In genomic region chr16:36821474-36821873, GRCm38 (mm10) we compare ENCODE assay signal across 9 mouse cellular contexts. TPM values are rescaled to one million over a fixed set of nuclear protein-coding genes. Genes with fewer than 3 reads are reported as not detected.
DNase-seq lines count a peak whose midpoint lies in the region; ATAC-seq and TF ChIP-seq lines count a peak whose summit lies in the region.
"Had no signal": no experiment of that assay in that cellular context is flagged by ENCODE, and none has a peak within 500 bp of the region (broad histone marks: within the 10 kb centered on the region; RNA-seq: fewer than 3 reads in every experiment).

No protein-coding gene starts in this region.

- peaks cover 15% of the 10 kb centered on the region for H3K4me1 ChIP-seq in forebrain, embryonic 10.5 days
- H3K4me1 ChIP-seq in forebrain, embryonic 14.5 days (ENCODE audit: control insufficient read depth, insufficient read depth, low read length): no peaks in the 10 kb centered on the region
- peaks cover 2 to 4% of the 10 kb centered on the region in 2 experiments; a peak in 3 of 4 replicates for H3K4me1 ChIP-seq in ES-E14 (ENCODE audit: control insufficient read depth in 2 of 2, insufficient read depth in 2 of 2, low read length in 2 of 2, poor library complexity in 1 of 2)
- no peaks in the 10 kb centered on the region for H3K4me1 ChIP-seq in embryonic facial prominence, embryonic 15.5 days
- H3K4me1 ChIP-seq in forebrain, embryonic 12.5 days: peaks cover 5% of the 10 kb centered on the region

- H3K4me3 ChIP-seq in forebrain, embryonic 10.5 days: no peak overlapping the region
- no peak overlapping the region for H3K4me3 ChIP-seq in forebrain, embryonic 14.5 days (ENCODE audit: low read depth, low read length)
- no peak overlapping the region for H3K4me3 ChIP-seq in ES-E14 (ENCODE audit: insufficient read depth in 1 of 2, low read depth in 1 of 2, low read length in 2 of 2, poor library complexity in 1 of 2, severe bottlenecking in 1 of 2)
- H3K4me3 ChIP-seq in embryonic facial prominence, embryonic 15.5 days (replicated peaks): no peak overlapping the region
- no peak overlapping the region for H3K4me3 ChIP-seq in forebrain, embryonic 12.5 days (replicated peaks)

- peak overlapping the region; percentile 44; the same call in 1 of the 2 replicates for H3K27ac ChIP-seq in forebrain, embryonic 10.5 days
- H3K27ac ChIP-seq in forebrain, embryonic 14.5 days (ENCODE audit: low read depth, low read length): no peak overlapping the region
- no peak overlapping the region for H3K27ac ChIP-seq in ES-E14 (ENCODE audit: insufficient read depth, low read depth, low read length, poor library complexity, severe bottlenecking)
- no peak overlapping the region for H3K27ac ChIP-seq in embryonic facial prominence, embryonic 15.5 days (replicated peaks)
- no peak overlapping the region for H3K27ac ChIP-seq in forebrain, embryonic 12.5 days

- H3K36me3 ChIP-seq in forebrain, embryonic 10.5 days (replicated peaks): no peaks in the 10 kb centered on the region
- no peaks in the 10 kb centered on the region for H3K36me3 ChIP-seq in forebrain, embryonic 14.5 days (ENCODE audit: control insufficient read depth, insufficient read depth, low read length)
- H3K36me3 ChIP-seq in ES-E14 (ENCODE audit: control insufficient read depth, insufficient read depth, low read length, poor library complexity, severe bottlenecking): no peaks in the 10 kb centered on the region
- no peaks in the 10 kb centered on the region for H3K36me3 ChIP-seq in embryonic facial prominence, embryonic 15.5 days
- no peaks in the 10 kb centered on the region for H3K36me3 ChIP-seq in forebrain, embryonic 12.5 days (replicated peaks)

- H3K4me2 ChIP-seq in forebrain, embryonic 14.5 days (ENCODE audit: low read length): no peak overlapping the region
- H3K4me2 ChIP-seq in embryonic facial prominence, embryonic 15.5 days (replicated peaks): no peak overlapping the region
- H3K4me2 ChIP-seq in forebrain, embryonic 12.5 days: no peak overlapping the region

- no peak for DNase-seq in forebrain, embryonic 10.5 days (ENCODE audit: extremely low spot score, low spot score)
- no peak for DNase-seq in forebrain, embryonic 14.5 days (ENCODE audit: low spot score)
- DNase-seq in ES-E14 (ENCODE audit: low read depth, low spot score): peak; percentile 85
- DNase-seq in cerebellum, adult 11 months: no peak
- DNase-seq: heart, postnatal 14 days had no signal

- H3K27me3 ChIP-seq in forebrain, embryonic 10.5 days (ENCODE audit: poor library complexity, severe bottlenecking): peaks cover 1% of the 10 kb centered on the region; the same call in 1 of the 2 replicates
- H3K27me3 ChIP-seq in forebrain, embryonic 14.5 days (replicated peaks; ENCODE audit: control insufficient read depth, insufficient read depth, low read length): no peaks in the 10 kb centered on the region
- no peaks in the 10 kb centered on the region for H3K27me3 ChIP-seq in embryonic facial prominence, embryonic 15.5 days
- no peaks in the 10 kb centered on the region for H3K27me3 ChIP-seq in forebrain, embryonic 12.5 days

- no peaks in the 10 kb centered on the region for H3K9me3 ChIP-seq in forebrain, embryonic 10.5 days
- no peaks in the 10 kb centered on the region for H3K9me3 ChIP-seq in forebrain, embryonic 14.5 days (replicated peaks; ENCODE audit: control insufficient read depth, low read length)
- no peaks in the 10 kb centered on the region for H3K9me3 ChIP-seq in ES-E14 (ENCODE audit: control insufficient read depth, insufficient read depth, low read depth, low read length)
- H3K9me3 ChIP-seq in embryonic facial prominence, embryonic 15.5 days (replicated peaks): no peaks in the 10 kb centered on the region
- no peaks in the 10 kb centered on the region for H3K9me3 ChIP-seq in forebrain, embryonic 12.5 days

- H3K9ac ChIP-seq in forebrain, embryonic 14.5 days (ENCODE audit: low read length): no peak overlapping the region
- no peak overlapping the region for H3K9ac ChIP-seq in ES-E14 (ENCODE audit: insufficient read depth, low read depth, low read length, poor library complexity, severe bottlenecking)
- H3K9ac ChIP-seq in embryonic facial prominence, embryonic 15.5 days: no peak overlapping the region
- H3K9ac ChIP-seq in forebrain, embryonic 12.5 days: no peak overlapping the region

- in situ Hi-C loops in ES-E14 (cut with MboI; ENCODE audit: low sequenced_read_pairs in 2 of 2, unreplicated experiment in 2 of 2): no loop called here

- no peak for ATAC-seq in forebrain, embryonic 14.5 days
- ATAC-seq in embryonic facial prominence, embryonic 15.5 days (ENCODE audit: insufficient number of reproducible peaks, low FRiP score, low TSS enrichment, low read depth): peak; percentile 51; the same call in 1 of the 2 replicates
- peak; percentile 75 for ATAC-seq in megakaryocyte, adult 5-6 weeks (ENCODE audit: poor library complexity, severe bottlenecking)
- no peak for ATAC-seq in cerebellum, adult (ENCODE audit: insufficient number of reproducible peaks, low FRiP score, low TSS enrichment)
- no peak for ATAC-seq in forebrain, embryonic 12.5 days (ENCODE audit: low FRiP score)

- WGBS in forebrain, embryonic 10.5 days: 11% methylated on average over 3 of the region's 3 CpGs
- WGBS in forebrain, embryonic 14.5 days: 8% methylated on average over 3 of the region's 3 CpGs
- 6% methylated on average over 3 of the region's 3 CpGs for whole genome bisulfite sequencing in embryonic facial prominence, embryonic 15.5 days
- WGBS in forebrain, embryonic 12.5 days: 9% methylated on average over 3 of the region's 3 CpGs

TF ChIP-seq in ES-E14, 5 proteins besides CTCF, POLR2A, EP300 and RAD21:
- TF ChIP-seq HCFC1 (IDR thresholded peaks at IDR 0.05; ENCODE audit: borderline replicate concordance, insufficient read depth, low read length): no peak
- no peak for TF ChIP-seq MAFK (IDR thresholded peaks at IDR 0.05; ENCODE audit: insufficient read depth, low read depth, low read length)
- TF ChIP-seq ZC3H11A (IDR thresholded peaks at IDR 0.05; ENCODE audit: borderline replicate concordance, low read depth, low read length): no peak
- TF ChIP-seq ZNF384 (IDR thresholded peaks at IDR 0.05; ENCODE audit: low read depth, low read length): no peak
- TF ChIP-seq CHD2 (IDR thresholded peaks at IDR 0.05; ENCODE audit: low read depth, low read length): no peak

RNA-seq across cellular contexts. Expression of gene Iqcb1, which starts 6.7 kb away (rescaled TPM):
- 64.6 and 67.8 TPM in 2 replicates for polyA plus RNA-seq in forebrain, embryonic 10.5 days (2016; fragmentation: Nextera tagmentation; extraction: Ambion mirVana)
- 53.4 and 54.7 TPM in 2 replicates for polyA plus RNA-seq in forebrain, embryonic 14.5 days (2014; fragmentation: Nextera tagmentation; extraction: Ambion mirVana)
- total RNA-seq in ES-E14 (2012; rRNA removed): 9.2 and 16.8 TPM in 2 replicates
- 36.5 and 38.2 TPM in 2 replicates for polyA plus RNA-seq in embryonic facial prominence, embryonic 15.5 days (2015; fragmentation: Nextera tagmentation; extraction: Ambion mirVana)
- 2.8 and 3.7 TPM in 2 replicates for total RNA-seq in megakaryocyte, adult 5-6 weeks (2015)
- 3.6 and 5.5 TPM in 2 replicates for total RNA-seq in megakaryocyte, adult 5-6 weeks (2017)
- 66.3 TPM in 2 replicates for polyA plus RNA-seq in forebrain, embryonic 12.5 days (2016; fragmentation: Nextera tagmentation; extraction: Ambion mirVana)

RNA-seq across cellular contexts. Expression of gene Slc15a2, which starts 36.7 kb away (rescaled TPM):
- 1.8 and 3.1 TPM in 2 replicates for polyA plus RNA-seq in forebrain, embryonic 10.5 days (2016; fragmentation: Nextera tagmentation; extraction: Ambion mirVana)
- polyA plus RNA-seq in forebrain, embryonic 14.5 days (2014; fragmentation: Nextera tagmentation; extraction: Ambion mirVana): 11.4 and 12.1 TPM in 2 replicates
- 6.6 and 12.9 TPM in 2 replicates for total RNA-seq in ES-E14 (2012; rRNA removed)
- polyA plus RNA-seq in embryonic facial prominence, embryonic 15.5 days (2015; fragmentation: Nextera tagmentation; extraction: Ambion mirVana): 7.1 and 9.7 TPM in 2 replicates
- 4.1 and 6.7 TPM in 2 replicates for total RNA-seq in megakaryocyte, adult 5-6 weeks (2015)
- total RNA-seq in megakaryocyte, adult 5-6 weeks (2017): 7.5 and 14.7 TPM in 2 replicates
- polyA plus RNA-seq in forebrain, embryonic 12.5 days (2016; fragmentation: Nextera tagmentation; extraction: Ambion mirVana): 4.1 and 4.9 TPM in 2 replicates

RNA-seq across cellular contexts. Expression of gene Eaf2, which starts 53.3 kb away (rescaled TPM):
- polyA plus RNA-seq in forebrain, embryonic 10.5 days (2016; fragmentation: Nextera tagmentation; extraction: Ambion mirVana): 1.7 and 1.8 TPM in 2 replicates
- polyA plus RNA-seq in forebrain, embryonic 14.5 days (2014; fragmentation: Nextera tagmentation; extraction: Ambion mirVana): 0.57 and 0.61 TPM in 2 replicates
- 1.1 and 1.2 TPM in 2 replicates for total RNA-seq in ES-E14 (2012; rRNA removed)
- 7.5 and 8.1 TPM in 2 replicates for polyA plus RNA-seq in embryonic facial prominence, embryonic 15.5 days (2015; fragmentation: Nextera tagmentation; extraction: Ambion mirVana)
- 0.29 and 0.75 TPM in 2 replicates for total RNA-seq in megakaryocyte, adult 5-6 weeks (2015)
- 0.57 and 2.6 TPM in 2 replicates for total RNA-seq in megakaryocyte, adult 5-6 weeks (2017)
- polyA plus RNA-seq in forebrain, embryonic 12.5 days (2016; fragmentation: Nextera tagmentation; extraction: Ambion mirVana): 0.59 and 0.98 TPM in 2 replicates

RNA-seq across cellular contexts. Expression of gene Golgb1, which starts 53.5 kb away (rescaled TPM):
- 71.8 and 76.2 TPM in 2 replicates for polyA plus RNA-seq in forebrain, embryonic 10.5 days (2016; fragmentation: Nextera tagmentation; extraction: Ambion mirVana)
- polyA plus RNA-seq in forebrain, embryonic 14.5 days (2014; fragmentation: Nextera tagmentation; extraction: Ambion mirVana): 69.9 and 75.8 TPM in 2 replicates
- 52.6 and 73.4 TPM in 2 replicates for total RNA-seq in ES-E14 (2012; rRNA removed)
- polyA plus RNA-seq in embryonic facial prominence, embryonic 15.5 days (2015; fragmentation: Nextera tagmentation; extraction: Ambion mirVana): 125 and 137 TPM in 2 replicates
- total RNA-seq in megakaryocyte, adult 5-6 weeks (2015): 7.9 and 13.2 TPM in 2 replicates
- total RNA-seq in megakaryocyte, adult 5-6 weeks (2017): 25.9 and 35.8 TPM in 2 replicates
- polyA plus RNA-seq in forebrain, embryonic 12.5 days (2016; fragmentation: Nextera tagmentation; extraction: Ambion mirVana): 74.7 and 91.1 TPM in 2 replicates

Comparison
In these comparisons a context has a peak if more than half of its experiments do, and no peak if none do; other contexts are left out.
1. ATAC-seq: peak in embryonic facial prominence, embryonic 15.5 days (single experiment) and megakaryocyte, adult 5-6 weeks (single experiment); none in forebrain, embryonic 14.5 days (single experiment), cerebellum, adult (single experiment) and forebrain, embryonic 12.5 days (single experiment).